15 mouse cellular contexts compared by ENCODE assay signal in genomic region chr2:174159035-174159434, GRCm38 (mm10). TPM values are rescaled to one million over a fixed set of nuclear protein-coding genes. Genes with fewer than 3 reads are reported as not detected.
DNase-seq lines count a peak whose midpoint lies in the region; ATAC-seq and TF ChIP-seq lines count a peak whose summit lies in the region.
"Had no signal": no experiment of that assay in that cellular context is flagged by ENCODE, and none has a peak within 500 bp of the region (broad histone marks: within the 10 kb centered on the region; RNA-seq: fewer than 3 reads in every experiment).

No protein-coding gene starts in this region.

- ATAC-seq in forebrain, postnatal 0 days, result no peak; the same call in 1 of the 2 replicates
- ATAC-seq in forebrain, embryonic 14.5 days, result no peak
- ATAC-seq in inflammation-experienced regulatory T-cells, adult 6 months, result no peak
- ATAC-seq: forebrain, embryonic 13.5 days had no signal

- TF ChIP-seq CTCF in forebrain, postnatal 0 days (IDR thresholded peaks at IDR 0.05; ENCODE audit: low read depth), result no peak
- TF ChIP-seq CTCF in layer of hippocampus, adult 2 months (conservative IDR thresholded peaks at IDR 0.05), result no peak

- WGBS in forebrain, postnatal 0 days, result 67% methylated on average over 10 of the region's 10 CpGs
- WGBS in forebrain, embryonic 14.5 days, result 82% methylated on average over 10 of the region's 10 CpGs

- no peak overlapping the region for H3K4me3 ChIP-seq in forebrain, postnatal 0 days (ENCODE audit: low read depth, low read length)
- no peak overlapping the region for H3K4me3 ChIP-seq in forebrain, embryonic 14.5 days (ENCODE audit: low read depth, low read length)
- no peak overlapping the region for H3K4me3 ChIP-seq in layer of hippocampus, adult 2 months
- H3K4me3 ChIP-seq: forebrain, embryonic 13.5 days; heart, embryonic 12.5 days; hindbrain, embryonic 15.5 days; liver, embryonic 15.5 days had no signal

- H3K4me2 ChIP-seq in forebrain, postnatal 0 days (ENCODE audit: low read depth), result no peak overlapping the region
- H3K4me2 ChIP-seq in forebrain, embryonic 14.5 days (ENCODE audit: low read length), result no peak overlapping the region
- H3K4me2 ChIP-seq: forebrain, embryonic 13.5 days; heart, embryonic 12.5 days; hindbrain, embryonic 15.5 days; liver, embryonic 15.5 days had no signal

- no peak overlapping the region for H3K9ac ChIP-seq in forebrain, postnatal 0 days
- no peak overlapping the region for H3K9ac ChIP-seq in forebrain, embryonic 14.5 days (ENCODE audit: low read length)
- H3K9ac ChIP-seq: forebrain, embryonic 13.5 days; heart, embryonic 12.5 days; hindbrain, embryonic 15.5 days; liver, embryonic 15.5 days had no signal

- no peaks in the 10 kb centered on the region for H3K9me3 ChIP-seq in forebrain, postnatal 0 days (ENCODE audit: low read length)
- H3K9me3 ChIP-seq in forebrain, embryonic 14.5 days (replicated peaks; ENCODE audit: control insufficient read depth, low read length), result no peaks in the 10 kb centered on the region
- H3K9me3 ChIP-seq: forebrain, embryonic 13.5 days; heart, embryonic 12.5 days; hindbrain, embryonic 15.5 days; liver, embryonic 15.5 days had no signal

- no peaks in the 10 kb centered on the region for H3K36me3 ChIP-seq in forebrain, postnatal 0 days (ENCODE audit: insufficient read depth)
- H3K36me3 ChIP-seq in forebrain, embryonic 14.5 days (ENCODE audit: control insufficient read depth, insufficient read depth, low read length), result no peaks in the 10 kb centered on the region
- H3K36me3 ChIP-seq: heart, embryonic 12.5 days; hindbrain, embryonic 15.5 days; liver, embryonic 15.5 days had no signal

- no peak overlapping the region for H3K27ac ChIP-seq in forebrain, postnatal 0 days (ENCODE audit: low read depth, low read length)
- H3K27ac ChIP-seq in forebrain, embryonic 14.5 days (ENCODE audit: low read depth, low read length), result no peak overlapping the region
- no peak overlapping the region for H3K27ac ChIP-seq in layer of hippocampus, adult 2 months
- H3K27ac ChIP-seq: forebrain, embryonic 13.5 days; hindbrain, embryonic 15.5 days; liver, embryonic 15.5 days had no signal

- DNase-seq in forebrain, postnatal 0 days, result peak; percentile 8
- no peak for DNase-seq in forebrain, embryonic 14.5 days (ENCODE audit: low spot score)
- DNase-seq in layer of hippocampus, adult 2 months (ENCODE audit: low spot score in 2 of 2), result peak; percentile 18 to 29
- DNase-seq in lung, adult 18-20 months, result peak; percentile 74 to 84
- peak; percentile 72 to 83 for DNase-seq in right cerebral cortex, postnatal 10 days (ENCODE audit: low spot score in 2 of 2)
- no peak for DNase-seq in ovary, adult 18-20 months (ENCODE audit: low spot score)
- no peak for DNase-seq in urinary bladder, adult 18-20 months (ENCODE audit: low spot score in 2 of 2)
- DNase-seq: kidney, postnatal 4 days; spleen, adult 18-20 months; thymus, adult 2 months had no signal

- H3K4me1 ChIP-seq in forebrain, postnatal 0 days (ENCODE audit: insufficient read depth), result no peaks in the 10 kb centered on the region
- no peaks in the 10 kb centered on the region for H3K4me1 ChIP-seq in forebrain, embryonic 14.5 days (ENCODE audit: control insufficient read depth, insufficient read depth, low read length)
- H3K4me1 ChIP-seq: forebrain, embryonic 13.5 days; heart, embryonic 12.5 days; hindbrain, embryonic 15.5 days; liver, embryonic 15.5 days had no signal

- no peaks in the 10 kb centered on the region for H3K27me3 ChIP-seq in forebrain, postnatal 0 days (ENCODE audit: insufficient read depth, low read length)
- H3K27me3 ChIP-seq in forebrain, embryonic 14.5 days (replicated peaks; ENCODE audit: control insufficient read depth, insufficient read depth, low read length), result no peaks in the 10 kb centered on the region
- H3K27me3 ChIP-seq: forebrain, embryonic 13.5 days; heart, embryonic 12.5 days; hindbrain, embryonic 15.5 days; liver, embryonic 15.5 days had no signal

RNA-seq across cellular contexts. Expression of gene Npepl1, which starts 48.9 kb away (rescaled TPM):
- 9.5 and 15.1 TPM in 2 replicates for total RNA-seq in forebrain, postnatal 0 days (2014; rRNA removed)
- polyA plus RNA-seq in forebrain, postnatal 0 days (2015; fragmentation: Nextera tagmentation; extraction: Ambion mirVana), result 17.0 TPM in 2 replicates
- 20.3 and 20.6 TPM in 2 replicates for polyA plus RNA-seq in forebrain, embryonic 14.5 days (2014; fragmentation: Nextera tagmentation; extraction: Ambion mirVana)
- total RNA-seq in layer of hippocampus, adult 2 months (2021), result 10 to 100 TPM; 12.3 to 14.2 TPM
- polyA plus RNA-seq in inflammation-experienced regulatory T-cells, adult 6 months (2017; shearing (Covaris generic)), result 10 to 100 TPM; 18.6 to 29.0 (median 24.8) TPM

Comparison
In these comparisons a context has a peak if more than half of its experiments do, and no peak if none do; other contexts are left out.
1. DNase-seq: peak in forebrain, postnatal 0 days (single experiment), layer of hippocampus, adult 2 months (2 of 2), lung, adult 18-20 months (2 of 2) and right cerebral cortex, postnatal 10 days (2 of 2); none in forebrain, embryonic 14.5 days (single experiment), ovary, adult 18-20 months (single experiment) and urinary bladder, adult 18-20 months (0 of 2).